Mouse (Mus musculus) erythroblast, embryonic 14.5 days (primary cell): ENCODE measurements at regions not wholly inside any gene's neighbourhood (a gene's known extent, or its start where the extent isn't known, plus 50 kb on each side); places are given as distances from the start of the nearest gene placed in this dataset.

Experiments used
- GATA1 ChIP-seq: IDR thresholded peaks from 2 replicates; pipeline ENCODE4 v1.6.1; 2012; ENCODE audit warnings: low read length, inconsistent platforms, mixed read lengths
- TAL1 ChIP-seq: IDR thresholded peaks from 3 replicates; pipeline ENCODE4 v1.6.1; 2012; ENCODE audit warnings: low read length, inconsistent platforms, mixed read lengths

DNA sequence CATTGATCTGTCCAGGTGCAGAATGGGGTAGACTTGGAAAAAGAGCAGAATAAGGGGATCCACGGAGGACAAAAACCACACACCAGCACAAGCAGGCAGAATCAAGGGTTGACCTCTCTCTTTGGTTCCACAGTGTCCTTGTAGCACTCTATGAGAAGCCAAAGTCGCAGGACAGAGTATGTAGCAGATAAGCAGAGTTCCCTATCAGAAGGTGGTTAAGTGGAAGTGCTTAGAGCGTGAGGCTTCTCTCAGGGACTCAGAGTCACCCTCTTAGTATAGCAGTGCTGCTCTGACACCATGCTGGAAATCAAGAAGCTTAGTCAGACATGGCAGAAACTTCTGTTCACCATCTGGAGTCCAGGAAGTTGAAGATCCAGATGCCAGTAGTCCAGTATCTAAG, 338.2 kb downstream of the Gm49356 start:
- TF ChIP-seq GATA1 (no peak), TAL1 (no peak)
